Mouse (Mus musculus) heart, postnatal 0 days (tissue): Measurements from ENCODE around the gene Prdm11. TPM values are rescaled to one million over a fixed set of nuclear protein-coding genes. Genes with fewer than 3 reads are reported as not detected.

Source experiments
- ATAC-seq: fragments of 200-750 bp; cut with Nextera tagmentation; 2 replicates; pipeline ENCODE4 v1.8.0; 2017; ENCODE audit warnings: low read depth, moderate number of reproducible peaks, moderate library complexity; ENCODE audit not compliant: insufficient read depth
- DNase-seq: peaks from one replicate; pipeline ENCODE4 v3.0.0-alpha.2; 2016; ENCODE audit warnings: low spot score
- H3K27ac ChIP-seq: fragments of 300-500 bp; sonication (generic); 2 replicates; pipeline ENCODE4 v1.5.1; 2014; ENCODE audit warnings: low read depth, mild to moderate bottlenecking
- H3K27me3 ChIP-seq: fragments of 300-500 bp; sonication (generic); 2 replicates; pipeline ENCODE4 v1.6.1; 2014; ENCODE audit warnings: low read length, mixed read lengths; ENCODE audit not compliant: control insufficient read depth, insufficient read depth
- H3K36me3 ChIP-seq: fragments of 300-500 bp; sonication (generic); replicated peaks from 2 replicates; pipeline ENCODE4 v1.6.1; 2014; ENCODE audit warnings: low read length, mixed read lengths; ENCODE audit not compliant: control insufficient read depth, insufficient read depth
- H3K4me1 ChIP-seq: fragments of 300-500 bp; sonication (generic); 2 replicates; pipeline ENCODE4 v1.6.1; 2014; ENCODE audit warnings: antibody characterized with exemption; ENCODE audit not compliant: control insufficient read depth, insufficient read depth
- H3K4me2 ChIP-seq: fragments of 300-500 bp; sonication (generic); 2 replicates; pipeline ENCODE4 v1.6.1; 2014; ENCODE audit warnings: low read depth, mild to moderate bottlenecking, low read length, moderate library complexity
- H3K4me3 ChIP-seq: fragments of 300-500 bp; sonication (generic); 2 replicates; pipeline ENCODE4 v1.5.1; 2014; ENCODE audit warnings: low read depth, low read length
- H3K9ac ChIP-seq: fragments of 300-500 bp; sonication (generic); replicated peaks from 2 replicates; pipeline ENCODE4 v1.6.1; 2014; ENCODE audit warnings: low read depth, low read length, mixed read lengths
- H3K9me3 ChIP-seq: fragments of 300-500 bp; sonication (generic); replicated peaks from 2 replicates; pipeline ENCODE4 v1.6.1; 2016; ENCODE audit warnings: low read length; ENCODE audit not compliant: control insufficient read depth
- CTCF ChIP-seq: IDR thresholded peaks from 2 replicates; pipeline ENCODE4 v1.5.1; 2016; ENCODE audit warnings: antibody characterized with exemption, control low read depth, low read depth
- EP300 ChIP-seq: IDR thresholded peaks from 2 replicates; pipeline ENCODE4 v1.6.1; 2016; ENCODE audit warnings: antibody characterized with exemption, low read depth
- WGBS: fragments of 180-500 bp; shearing (Covaris S2); extraction: QIAGEN DNeasy Blood & Tissue Kit; methylation state at CpG from one replicate; pipeline ENCODE4 v1.1.7; 2014; 5-methylcytosine and 5-hydroxymethylcytosine counted together
- polyA plus RNA-seq: library from polyadenylated mRNA; unstranded; fragments of >200 nt; fragmentation: Nextera tagmentation; extraction: Ambion mirVana; gene quantifications from 2 replicates; pipeline ENCODE4 v1.2.1, GENCODE M21; 2015
- total RNA-seq: library from RNA; depleted of rRNA; stranded (reverse); fragments of >200 nt; gene quantifications from 2 replicates; pipeline ENCODE4 v1.2.3, GENCODE M21; 2014; ENCODE audit warnings: low replicate concordance

Gene Prdm11
- total and polyA plus RNA-seq, 2 experiments from 2014 or later, result 2.7 to 10.7 TPM

GRCm38 (mm10) chr2:93039706-93040105 lies 6.3 kb downstream of the Prdm11 start:
- Histone ChIP-seq H3K9ac (no peak overlapping the region), H3K27me3 (no peaks in the 10 kb centered on the region), H3K9me3 (no peaks in the 10 kb centered on the region), H3K27ac (no peak overlapping the region), H3K4me1 (peaks cover 76% of the 10 kb centered on the region), H3K4me2 (no peak overlapping the region), H3K36me3 (no peaks in the 10 kb centered on the region), H3K4me3 (no peak overlapping the region)
- whole genome bisulfite sequencing, result 90% methylated on average over 5 of the region's 5 CpGs
- TF ChIP-seq CTCF (no peak), EP300 (no peak)
- ATAC-seq (no peak), DNase-seq (no peak)

- TF ChIP-seq EP300 (no peak), CTCF (no peak)
- H3K9me3 ChIP-seq, result no peaks in the 10 kb centered on the region
- peak; percentile 60 for ATAC-seq
- no peak for DNase-seq
- H3K4me2 ChIP-seq, result no peak overlapping the region
- no peak overlapping the region for H3K9ac ChIP-seq
- no peaks in the 10 kb centered on the region for H3K27me3 ChIP-seq
- no peaks in the 10 kb centered on the region for H3K36me3 ChIP-seq
- no peak overlapping the region for H3K4me3 ChIP-seq
- peaks cover 70% of the 10 kb centered on the region for H3K4me1 ChIP-seq
- 30% methylated on average over 3 of the region's 3 CpGs for WGBS
- H3K27ac ChIP-seq, result no peak overlapping the region
These were observed 6.9 kb downstream of the Prdm11 start for GRCm38 (mm10) chr2:93039043-93039442.

GRCm38 (mm10) chr2:93035631-93036030 lies 10.3 kb downstream of the Prdm11 start:
- Histone ChIP-seq H3K9me3 (no peaks in the 10 kb centered on the region), H3K36me3 (no peaks in the 10 kb centered on the region), H3K27ac (peak overlapping the region; percentile 35; the same call in 1 of the 2 replicates), H3K27me3 (no peaks in the 10 kb centered on the region), H3K4me3 (no peak overlapping the region), H3K4me1 (peaks cover 68% of the 10 kb centered on the region), H3K4me2 (no peak overlapping the region), H3K9ac (peak overlapping the region; percentile 11)
- ATAC-seq (no peak), DNase-seq (no peak)
- 18% methylated on average over 6 of the region's 7 CpGs for WGBS
- no peak for TF ChIP-seq EP300
- TF ChIP-seq CTCF, result no peak

GRCm38 (mm10) chr2:93032651-93033050 lies 13.3 kb downstream of the Prdm11 start:
- Histone ChIP-seq H3K9me3 (no peaks in the 10 kb centered on the region), H3K9ac (no peak overlapping the region), H3K4me2 (no peak overlapping the region), H3K27me3 (no peaks in the 10 kb centered on the region), H3K4me3 (no peak overlapping the region), H3K27ac (peak overlapping the region; percentile 90), H3K36me3 (no peaks in the 10 kb centered on the region; the same call in 1 of the 2 replicates), H3K4me1 (peaks cover 80% of the 10 kb centered on the region)
- TF ChIP-seq EP300 (no peak), CTCF (no peak)
- WGBS, result 27% methylated on average over 11 of the region's 11 CpGs
- ATAC-seq (peak; percentile 74), DNase-seq (peak; percentile 85)

GRCm38 (mm10) chr2:93032049-93032448 lies 13.9 kb downstream of the Prdm11 start:
- Histone ChIP-seq H3K4me3 (no peak overlapping the region), H3K4me2 (no peak overlapping the region), H3K9ac (no peak overlapping the region), H3K36me3 (no peaks in the 10 kb centered on the region; the same call in 1 of the 2 replicates), H3K27ac (peak overlapping the region; percentile 90), H3K4me1 (peaks cover 75% of the 10 kb centered on the region), H3K9me3 (no peaks in the 10 kb centered on the region), H3K27me3 (no peaks in the 10 kb centered on the region)
- DNase-seq, result no peak
- ATAC-seq, result no peak
- TF ChIP-seq EP300, result no peak
- TF ChIP-seq CTCF, result no peak
- 75% methylated on average over 8 of the region's 8 CpGs for WGBS

GRCm38 (mm10) chr2:93031021-93031420 lies 14.9 kb downstream of the Prdm11 start:
- Histone ChIP-seq H3K4me2 (peak overlapping the region; percentile 20), H3K36me3 (no peaks in the 10 kb centered on the region; the same call in 1 of the 2 replicates), H3K4me1 (peaks cover 67% of the 10 kb centered on the region), H3K9ac (no peak overlapping the region), H3K27me3 (no peaks in the 10 kb centered on the region), H3K27ac (peak overlapping the region; percentile 90), H3K9me3 (no peaks in the 10 kb centered on the region), H3K4me3 (no peak overlapping the region)
- DNase-seq (peak; percentile 72), ATAC-seq (peak; percentile 38)
- 57% methylated on average over 9 of the region's 9 CpGs for WGBS
- no peak for TF ChIP-seq CTCF
- TF ChIP-seq EP300, result no peak
